Mouse (Mus musculus): ENCODE measurements around the gene Socs4. TPM values are rescaled to one million over a fixed set of nuclear protein-coding genes. Genes with fewer than 3 reads are reported as not detected.

The Socs4 gene
- 2.7 and 2.9 TPM in 2 replicates for polyA plus RNA-seq (2012)

GRCm38 (mm10) chr14:47276637-47277393, at the start of gene Socs4, which contains the start of gene Wdhd1:
TSS of gene Socs4 (plus strand) at chr14:47276931.
TSS of gene Wdhd1 (minus strand) at chr14:47276857.

GRCm38 (mm10) chr14:47297785-47298407, 21.2 kb downstream of the Socs4 start, which contains the start of gene Mapk1ip1l:
TSS of gene Mapk1ip1l (plus strand) at chr14:47298266.

Other genes starting within 250 kb of the Socs4 start
- gene Gch1, start 87.5 kb upstream of the Socs4 start, polyA plus RNA-seq (2012): 6.4 and 8.4 TPM in 2 replicates
- 6.8 and 7.3 TPM in 2 replicates for gene Wdhd1, start 74 bp upstream of the Socs4 start, polyA plus RNA-seq (2012)
- 87.2 and 98.0 TPM in 2 replicates for gene Mapk1ip1l, start 21.3 kb downstream of the Socs4 start, polyA plus RNA-seq (2012)
- 81.7 and 146 TPM in 2 replicates for gene Lgals3, start 90.8 kb downstream of the Socs4 start, polyA plus RNA-seq (2012)
- 8.1 and 8.8 TPM in 2 replicates for gene Dlgap5, start 141.5 kb downstream of the Socs4 start, polyA plus RNA-seq (2012)
- 19.7 and 20.6 TPM in 2 replicates for gene Fbxo34, start 173.5 kb downstream of the Socs4 start, polyA plus RNA-seq (2012)